Mouse (Mus musculus) CH12.LX (cell line): ENCODE results near the gene Cdh26. TPM values are rescaled to one million over a fixed set of nuclear protein-coding genes. Genes with fewer than 3 reads are reported as not detected.

ENCODE experiments used
- DNase-seq: peaks from one replicate; pipeline ENCODE4 v3.0.0-alpha.2; 2013; ENCODE audit errors: extremely low read depth
- H3K27ac ChIP-seq: 2 replicates; pipeline ENCODE4 v1.5.1; 2012; ENCODE audit warnings: low read depth, mild to moderate bottlenecking, control low read depth, moderate library complexity; ENCODE audit not compliant: insufficient read depth
- H3K27me3 ChIP-seq: replicated peaks from 2 replicates; pipeline ENCODE3; 2012; ENCODE audit warnings: inconsistent platforms
- H3K36me3 ChIP-seq, 2 experiments: replicated peaks in 1 of 2; 2 replicates each; pipeline versions ENCODE3 to v1.6.1; 2012; ENCODE audit warnings: inconsistent platforms in 1 of 2, low read length in 1 of 2, mild to moderate bottlenecking in 1 of 2, mixed read lengths in 1 of 2, moderate library complexity in 1 of 2; ENCODE audit not compliant: control insufficient read depth in 1 of 2, insufficient read depth in 1 of 2
- H3K4me1 ChIP-seq, 2 experiments: 2 replicates each; pipeline ENCODE4 v1.6.1; 2012; ENCODE audit warnings: inconsistent platforms in 1 of 2, moderate library complexity in 1 of 2; ENCODE audit not compliant: insufficient read depth in 2 of 2, control insufficient read depth in 1 of 2
- H3K4me2 ChIP-seq: 2 replicates; pipeline ENCODE4 v1.6.1; 2012; ENCODE audit warnings: low read depth, mild to moderate bottlenecking, control low read depth; ENCODE audit not compliant: poor library complexity, insufficient read depth, severe bottlenecking
- H3K4me3 ChIP-seq, 3 experiments: fragments of 150-350 bp in 1 of 3; sonication (generic) in 1 of 3; replicated peaks in 1 of 3; 2 replicates each; pipeline versions ENCODE3 to v1.5.1; 2011 to 2012; ENCODE audit warnings: low read depth in 2 of 3, low read length in 2 of 3, mild to moderate bottlenecking in 2 of 3, moderate library complexity in 2 of 3, control low read depth in 1 of 3, improper control_type of control experiment in 1 of 3, inconsistent platforms in 1 of 3, mixed read lengths in 1 of 3; ENCODE audit not compliant: poor library complexity in 1 of 3
- H3K79me2 ChIP-seq: replicated peaks from 2 replicates; pipeline ENCODE4 v1.6.1; 2012; ENCODE audit warnings: mild to moderate bottlenecking, moderate library complexity; ENCODE audit not compliant: control insufficient read depth, poor library complexity, insufficient read depth, severe bottlenecking; ENCODE audit errors: extremely low read depth
- H3K9ac ChIP-seq: 2 replicates; pipeline ENCODE4 v1.6.1; 2012; ENCODE audit warnings: low read depth, mild to moderate bottlenecking, control low read depth, moderate library complexity; ENCODE audit not compliant: insufficient read depth
- H3K9me3 ChIP-seq: replicated peaks from 2 replicates; pipeline ENCODE3; 2012; ENCODE audit warnings: low read length, inconsistent platforms, mixed read lengths
- BHLHE40 ChIP-seq: IDR thresholded peaks from 2 replicates; pipeline ENCODE4 v1.6.1; 2011; ENCODE audit warnings: mild to moderate bottlenecking, low read depth, low read length, improper control_type of control experiment
- CHD1 ChIP-seq: IDR thresholded peaks from 2 replicates; pipeline ENCODE4 v1.6.1; 2012; ENCODE audit warnings: low read depth, low read length, improper control_type of control experiment, inconsistent platforms
- CTCF ChIP-seq, 2 experiments: IDR thresholded peaks in 1 of 2; conservative IDR thresholded peaks in 1 of 2; 2 replicates each; pipeline ENCODE4 v1.5.1; 2011 to 2012; ENCODE audit warnings: low read depth in 2 of 2, low read length in 2 of 2, improper control_type of control experiment in 1 of 2, inconsistent platforms in 1 of 2, mild to moderate bottlenecking in 1 of 2, moderate library complexity in 1 of 2
- EP300 ChIP-seq: IDR thresholded peaks from 2 replicates; pipeline ENCODE4 v1.6.1; 2011; ENCODE audit warnings: low read length, improper control_type of control experiment
- JUND ChIP-seq: conservative IDR thresholded peaks from 2 replicates; pipeline ENCODE4 v1.6.1; 2011; ENCODE audit warnings: low read depth, low read length, improper control_type of control experiment
- MAFK ChIP-seq: IDR thresholded peaks from 2 replicates; pipeline ENCODE4 v1.6.1; 2011; ENCODE audit warnings: low read length, improper control_type of control experiment; ENCODE audit not compliant: insufficient replicate concordance
- MAX ChIP-seq: IDR thresholded peaks from 2 replicates; pipeline ENCODE4 v1.6.1; 2011; ENCODE audit warnings: low read length, improper control_type of control experiment
- MEF2A ChIP-seq: IDR thresholded peaks from 2 replicates; pipeline ENCODE4 v1.6.1; 2014; ENCODE audit warnings: low read depth, mild to moderate bottlenecking, inconsistent platforms, low read length, improper control_type of control experiment, borderline replicate concordance
- MXI1 ChIP-seq: IDR thresholded peaks from 2 replicates; pipeline ENCODE4 v1.6.1; 2011; ENCODE audit warnings: mild to moderate bottlenecking, low read depth, low read length, improper control_type of control experiment
- MYC ChIP-seq: IDR thresholded peaks from 2 replicates; pipeline ENCODE4 v1.6.1; 2011; ENCODE audit warnings: low read depth, mild to moderate bottlenecking, improper control_type of control experiment, low read length
- NELFE ChIP-seq: IDR thresholded peaks from 2 replicates; pipeline ENCODE4 v1.6.1; 2011; ENCODE audit warnings: low read depth, low read length, improper control_type of control experiment
- NRF1 ChIP-seq: IDR thresholded peaks from 2 replicates; pipeline ENCODE4 v1.6.1; 2014; ENCODE audit warnings: low read depth, mild to moderate bottlenecking, inconsistent platforms, low read length, improper control_type of control experiment, moderate library complexity
- PAX5 ChIP-seq: IDR thresholded peaks from 2 replicates; pipeline ENCODE4 v1.6.1; 2012; ENCODE audit warnings: low read length, inconsistent platforms, mixed read lengths
- POLR2A ChIP-seq: IDR thresholded peaks from 2 replicates; pipeline ENCODE4 v1.6.1; 2011; ENCODE audit warnings: low read depth, mild to moderate bottlenecking, improper control_type of control experiment, low read length
- RAD21 ChIP-seq: IDR thresholded peaks from 2 replicates; pipeline ENCODE4 v1.6.1; 2011; ENCODE audit warnings: low read depth, mild to moderate bottlenecking, low read length, improper control_type of control experiment, moderate library complexity
- RCOR1 ChIP-seq: conservative IDR thresholded peaks from 2 replicates; pipeline ENCODE4 v1.6.1; 2012; ENCODE audit warnings: low read depth, mild to moderate bottlenecking, inconsistent platforms, low read length, improper control_type of control experiment
- SIN3A ChIP-seq: IDR thresholded peaks from 2 replicates; pipeline ENCODE4 v1.6.1; 2012; ENCODE audit warnings: low read length, improper control_type of control experiment, inconsistent platforms
- SMC3 ChIP-seq: IDR thresholded peaks from 2 replicates; pipeline ENCODE4 v1.6.1; 2011; ENCODE audit warnings: low read depth, low read length, improper control_type of control experiment
- TBP ChIP-seq: conservative IDR thresholded peaks from 2 replicates; pipeline ENCODE4 v1.6.1; 2011; ENCODE audit warnings: low read depth, low read length, improper control_type of control experiment
- TCF12 ChIP-seq: IDR thresholded peaks from 2 replicates; pipeline ENCODE4 v1.6.1; 2014; ENCODE audit warnings: low read depth, mild to moderate bottlenecking, inconsistent platforms, low read length, improper control_type of control experiment
- USF1 ChIP-seq: IDR thresholded peaks from 2 replicates; pipeline ENCODE4 v1.6.1; 2014; ENCODE audit warnings: low read depth, mild to moderate bottlenecking, inconsistent platforms, low read length, improper control_type of control experiment
- USF2 ChIP-seq: conservative IDR thresholded peaks from 2 replicates; pipeline ENCODE4 v1.6.1; 2011; ENCODE audit warnings: low read depth, low read length, improper control_type of control experiment
- ZKSCAN1 ChIP-seq: IDR thresholded peaks from 2 replicates; pipeline ENCODE4 v1.6.1; 2012; ENCODE audit warnings: low read depth, inconsistent platforms, low read length, improper control_type of control experiment, borderline replicate concordance
- ZMIZ1 ChIP-seq: IDR thresholded peaks from 2 replicates; pipeline ENCODE4 v1.6.1; 2012; ENCODE audit warnings: low read depth, mild to moderate bottlenecking, inconsistent platforms, low read length, improper control_type of control experiment
- dilution Hi-C: fragments of 300-500 bp; cut with MboI; formaldehyde crosslinking; loops from 2 replicates; pipeline ENCODE4 v1.14.3; 2020; ENCODE audit warnings: low sequenced_read_pairs; ENCODE audit not compliant: extremely low pct_unique_long_range_greater_than_20kb, extremely low pct_ligation_motif_present
- in situ Hi-C: fragments of 300-500 bp; cut with MboI; formaldehyde crosslinking; loops from 3 replicates; pipeline ENCODE4 v1.14.3; 2019; ENCODE audit warnings: low sequenced_read_pairs, low pct_ligation_motif_present, low pct_unique_long_range_greater_than_20kb, mixed read lengths
- polyA plus RNA-seq: library from polyadenylated mRNA; unstranded; fragments of >175 nt; gene quantifications from 2 replicates; pipeline ENCODE4 v1.2.1, GENCODE M21; 2012; ENCODE audit warnings: low read depth; ENCODE audit not compliant: insufficient read length
- total RNA-seq, 2 experiments: library from RNA; depleted of rRNA; stranded (reverse); fragments of 300-350 nt in 1 of 2; fragments of >200 nt in 1 of 2; gene quantifications; 2 replicates each; pipeline ENCODE4 v1.2.3; 2012 to 2014

Gene Cdh26
- total and polyA plus RNA-seq, 3 experiments = not detected

DNA sequence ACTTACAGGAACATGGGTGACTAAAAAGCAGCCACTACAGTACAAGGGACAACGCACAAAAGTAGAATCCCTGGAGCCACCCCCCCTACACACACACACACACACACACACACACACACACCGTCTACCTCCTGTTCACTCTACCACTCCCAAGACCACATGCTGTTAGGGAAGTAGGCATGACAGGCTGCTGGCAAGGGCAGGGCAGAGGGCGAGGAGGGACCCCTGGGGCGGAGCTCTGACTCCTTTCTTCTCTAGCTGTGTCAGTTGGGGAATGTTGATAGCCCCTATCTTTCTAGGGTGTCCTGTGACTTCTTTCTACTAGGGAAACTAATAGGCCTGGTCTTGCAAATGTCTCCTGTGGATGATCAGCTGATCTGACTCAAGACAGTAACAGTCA lies 13.4 kb upstream of the Cdh26 start:
- dilution Hi-C loops = no loop called here

GRCm38 (mm10) chr2:178420576-178420975 lies 9.8 kb upstream of the Cdh26 start:
- no peak overlapping the region for H3K4me3 ChIP-seq
- no peak overlapping the region for H3K27ac ChIP-seq
- no peak overlapping the region for H3K9ac ChIP-seq
- dilution Hi-C loops = no loop called here
- in situ Hi-C loops = no loop called here
- no peaks in the 10 kb centered on the region for H3K36me3 ChIP-seq
- no peaks in the 10 kb centered on the region for H3K79me2 ChIP-seq
- DNase-seq = no peak
- no peak for TF ChIP-seq NELFE
- no peak for TF ChIP-seq TBP
- TF ChIP-seq MAX = no peak
- TF ChIP-seq MEF2A = no peak
- no peak for TF ChIP-seq USF1
- no peak for TF ChIP-seq SIN3A
- no peak for TF ChIP-seq POLR2A
- no peak for TF ChIP-seq MAFK
- TF ChIP-seq TCF12 = no peak
- no peak for TF ChIP-seq SMC3
- no peak for TF ChIP-seq ZKSCAN1
- TF ChIP-seq JUND = no peak
- TF ChIP-seq PAX5 = no peak
- peaks cover 0 to 3% of the 10 kb centered on the region in 2 experiments; a peak in 1 of 4 replicates for H3K4me1 ChIP-seq
- peaks cover 12% of the 10 kb centered on the region for H3K27me3 ChIP-seq
- no peak overlapping the region for H3K4me2 ChIP-seq
- H3K9me3 ChIP-seq = peaks cover 5% of the 10 kb centered on the region

More for the DNA sequence above, 13.4 kb upstream of the Cdh26 start:
- Histone ChIP-seq H3K4me1 (peaks cover 0 to 3% of the 10 kb centered on the region in 2 experiments; a peak in 1 of 4 replicates), H3K79me2 (no peaks in the 10 kb centered on the region), H3K4me3 (no peak overlapping the region), H3K9me3 (peaks cover 25% of the 10 kb centered on the region), H3K27ac (no peak overlapping the region), H3K36me3 (no peaks in the 10 kb centered on the region), H3K4me2 (peak overlapping the region; percentile 69; the same call in 1 of the 2 replicates), H3K27me3 (no peaks in the 10 kb centered on the region), H3K9ac (no peak overlapping the region)
- DNase-seq = no peak
- TF ChIP-seq POLR2A (no peak), RAD21 (no peak), JUND (no peak), MXI1 (no peak), PAX5 (no peak), NELFE (no peak), USF2 (no peak), MYC (no peak), NRF1 (no peak), ZMIZ1 (no peak), TCF12 (no peak), RCOR1 (no peak), EP300 (no peak), CTCF (conservative IDR thresholded peaks at IDR 0.05 in 1 of 2, IDR thresholded peaks at IDR 0.05 in 1 of 2; ENCODE audit: low read depth in 2 of 2, low read length in 2 of 2) (no peak), SIN3A (no peak), BHLHE40 (no peak), MAFK (no peak), CHD1 (no peak)
- in situ Hi-C loops = no loop called here
